Comparison of ENCODE assay signal across 17 mouse cellular contexts in the genomic region with DNA sequence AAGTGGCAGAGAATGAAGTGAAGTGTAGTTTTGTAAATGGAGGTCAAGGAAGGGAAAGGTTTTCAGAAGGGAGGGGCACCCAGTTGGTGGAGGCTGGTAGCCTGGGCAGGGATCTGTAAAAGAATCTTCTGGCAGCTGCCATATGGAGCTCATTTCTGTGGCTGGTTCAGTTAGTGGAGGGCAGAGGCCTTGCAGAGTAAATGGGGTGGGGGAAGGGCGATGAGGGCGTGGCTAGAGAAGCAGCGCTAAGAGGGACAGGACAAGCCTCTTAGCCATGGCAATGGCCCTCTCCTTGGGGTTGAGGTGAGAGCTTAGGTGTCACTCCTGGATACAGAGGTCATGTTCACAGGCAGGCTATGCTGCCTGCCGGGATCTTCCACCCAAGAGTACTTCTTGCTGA. TPM values are rescaled to one million over a fixed set of nuclear protein-coding genes. Genes with fewer than 3 reads are reported as not detected.
DNase-seq lines count a peak whose midpoint lies in the region; ATAC-seq lines count a peak whose summit lies in the region.
"Had no signal": no experiment of that assay in that cellular context is flagged by ENCODE, and none has a peak within 500 bp of the region (broad histone marks: within the 10 kb centered on the region; RNA-seq: fewer than 3 reads in every experiment).

No protein-coding gene starts in this region.

- no peak overlapping the region for H3K9ac ChIP-seq in hindbrain, embryonic 11.5 days (ENCODE audit: low read depth, low read length)
- H3K9ac ChIP-seq in hindbrain, embryonic 13.5 days = no peak overlapping the region
- no peak overlapping the region for H3K9ac ChIP-seq in midbrain, embryonic 11.5 days (ENCODE audit: low read length)
- H3K9ac ChIP-seq in embryonic facial prominence, embryonic 13.5 days = no peak overlapping the region
- H3K9ac ChIP-seq in limb, embryonic 15.5 days = no peak overlapping the region
- H3K9ac ChIP-seq in forebrain, embryonic 15.5 days (replicated peaks) = no peak overlapping the region
- H3K9ac ChIP-seq: heart, embryonic 15.5 days; lung, embryonic 14.5 days; midbrain, embryonic 15.5 days had no signal

- H3K4me3 ChIP-seq in hindbrain, embryonic 11.5 days (ENCODE audit: low read depth, low read length) = no peak overlapping the region
- H3K4me3 ChIP-seq in hindbrain, embryonic 13.5 days = no peak overlapping the region
- H3K4me3 ChIP-seq in midbrain, embryonic 11.5 days (ENCODE audit: low read depth, low read length) = no peak overlapping the region
- H3K4me3 ChIP-seq in midbrain, embryonic 10.5 days = no peak overlapping the region
- no peak overlapping the region for H3K4me3 ChIP-seq in embryonic facial prominence, embryonic 13.5 days
- no peak overlapping the region for H3K4me3 ChIP-seq in limb, embryonic 15.5 days
- no peak overlapping the region for H3K4me3 ChIP-seq in forebrain, embryonic 15.5 days
- H3K4me3 ChIP-seq: heart, embryonic 15.5 days; midbrain, embryonic 15.5 days had no signal

- no peaks in the 10 kb centered on the region for H3K9me3 ChIP-seq in hindbrain, embryonic 11.5 days (ENCODE audit: control insufficient read depth, low read length)
- H3K9me3 ChIP-seq in hindbrain, embryonic 13.5 days = no peaks in the 10 kb centered on the region
- H3K9me3 ChIP-seq in midbrain, embryonic 11.5 days (ENCODE audit: control insufficient read depth, low read length) = no peaks in the 10 kb centered on the region
- H3K9me3 ChIP-seq in midbrain, embryonic 10.5 days (replicated peaks) = no peaks in the 10 kb centered on the region
- H3K9me3 ChIP-seq in embryonic facial prominence, embryonic 13.5 days = no peaks in the 10 kb centered on the region
- H3K9me3 ChIP-seq in limb, embryonic 15.5 days = no peaks in the 10 kb centered on the region
- H3K9me3 ChIP-seq in forebrain, embryonic 15.5 days = no peaks in the 10 kb centered on the region
- H3K9me3 ChIP-seq: heart, embryonic 15.5 days; midbrain, embryonic 15.5 days had no signal

- H3K4me1 ChIP-seq in hindbrain, embryonic 11.5 days (replicated peaks; ENCODE audit: control insufficient read depth, insufficient read depth, low read length) = no peaks in the 10 kb centered on the region
- H3K4me1 ChIP-seq in hindbrain, embryonic 13.5 days (replicated peaks) = 0 out of 2 replicates have a peak, but pooled peaks cover 2% of the 10 kb centered on the region
- no peaks in the 10 kb centered on the region for H3K4me1 ChIP-seq in midbrain, embryonic 11.5 days (ENCODE audit: control insufficient read depth, insufficient read depth, low read length)
- H3K4me1 ChIP-seq in midbrain, embryonic 10.5 days = peaks cover 6% of the 10 kb centered on the region
- peaks cover 11% of the 10 kb centered on the region for H3K4me1 ChIP-seq in embryonic facial prominence, embryonic 13.5 days
- peaks cover 5% of the 10 kb centered on the region for H3K4me1 ChIP-seq in limb, embryonic 15.5 days
- H3K4me1 ChIP-seq in forebrain, embryonic 15.5 days = no peaks in the 10 kb centered on the region
- H3K4me1 ChIP-seq: heart, embryonic 15.5 days; midbrain, embryonic 15.5 days had no signal

- peak; percentile 47 for DNase-seq in hindbrain, embryonic 11.5 days (ENCODE audit: low spot score)
- DNase-seq in midbrain, embryonic 11.5 days (ENCODE audit: low spot score, missing footprints) = no peak
- DNase-seq in midbrain, embryonic 10.5 days (ENCODE audit: low spot score) = no peak
- DNase-seq in urinary bladder, postnatal 25 days (ENCODE audit: low spot score) = no peak
- DNase-seq: cerebellum, adult 18-20 months; gastrocnemius, postnatal 25 days; left cerebral cortex, postnatal 4 days; lung, embryonic 14.5 days had no signal

- ATAC-seq in hindbrain, embryonic 11.5 days (ENCODE audit: low FRiP score) = no peak
- no peak for ATAC-seq in hindbrain, embryonic 13.5 days (ENCODE audit: low FRiP score)
- 0 out of 2 replicates have a peak, but pooled peaks have one; percentile 24 for ATAC-seq in midbrain, embryonic 11.5 days (ENCODE audit: low FRiP score)
- 0 out of 2 replicates have a peak, but pooled peaks have one; percentile 8 for ATAC-seq in embryonic facial prominence, embryonic 13.5 days (ENCODE audit: insufficient number of reproducible peaks, insufficient read depth, low FRiP score, low TSS enrichment, low read depth)
- no peak for ATAC-seq in limb, embryonic 15.5 days (ENCODE audit: insufficient number of reproducible peaks, low FRiP score, low TSS enrichment, low read depth)
- ATAC-seq in forebrain, embryonic 15.5 days (replicated peaks) = no peak
- ATAC-seq: inflammation-experienced regulatory T-cells, adult 6 months; midbrain, embryonic 15.5 days had no signal

- H3K27ac ChIP-seq in hindbrain, embryonic 11.5 days (ENCODE audit: low read depth, low read length) = no peak overlapping the region
- no peak overlapping the region for H3K27ac ChIP-seq in hindbrain, embryonic 13.5 days
- no peak overlapping the region for H3K27ac ChIP-seq in midbrain, embryonic 11.5 days (ENCODE audit: low read depth, low read length)
- no peak overlapping the region for H3K27ac ChIP-seq in midbrain, embryonic 10.5 days (replicated peaks)
- 0 out of 2 replicates have a peak overlapping the region, but pooled peaks have one; percentile 11 for H3K27ac ChIP-seq in embryonic facial prominence, embryonic 13.5 days
- H3K27ac ChIP-seq in limb, embryonic 15.5 days = 0 out of 2 replicates have a peak overlapping the region, but pooled peaks have one; percentile 54
- H3K27ac ChIP-seq in forebrain, embryonic 15.5 days (replicated peaks) = no peak overlapping the region
- H3K27ac ChIP-seq: heart, embryonic 15.5 days; midbrain, embryonic 15.5 days had no signal

- H3K27me3 ChIP-seq in hindbrain, embryonic 11.5 days (ENCODE audit: control insufficient read depth, insufficient read depth, low read length) = no peaks in the 10 kb centered on the region
- H3K27me3 ChIP-seq in hindbrain, embryonic 13.5 days = no peaks in the 10 kb centered on the region
- H3K27me3 ChIP-seq in midbrain, embryonic 11.5 days (ENCODE audit: control insufficient read depth, insufficient read depth, low read length) = no peaks in the 10 kb centered on the region
- H3K27me3 ChIP-seq in midbrain, embryonic 10.5 days (ENCODE audit: low read depth, poor library complexity, severe bottlenecking) = no peaks in the 10 kb centered on the region
- H3K27me3 ChIP-seq in embryonic facial prominence, embryonic 13.5 days = no peaks in the 10 kb centered on the region
- H3K27me3 ChIP-seq in limb, embryonic 15.5 days = no peaks in the 10 kb centered on the region
- H3K27me3 ChIP-seq in forebrain, embryonic 15.5 days = no peaks in the 10 kb centered on the region
- H3K27me3 ChIP-seq: heart, embryonic 15.5 days; midbrain, embryonic 15.5 days had no signal

- no peaks in the 10 kb centered on the region for H3K36me3 ChIP-seq in hindbrain, embryonic 11.5 days (ENCODE audit: control insufficient read depth, insufficient read depth, low read length)
- H3K36me3 ChIP-seq in hindbrain, embryonic 13.5 days = no peaks in the 10 kb centered on the region
- no peaks in the 10 kb centered on the region for H3K36me3 ChIP-seq in midbrain, embryonic 11.5 days (ENCODE audit: control insufficient read depth, insufficient read depth, low read length)
- no peaks in the 10 kb centered on the region for H3K36me3 ChIP-seq in midbrain, embryonic 10.5 days
- H3K36me3 ChIP-seq in embryonic facial prominence, embryonic 13.5 days = no peaks in the 10 kb centered on the region
- H3K36me3 ChIP-seq in limb, embryonic 15.5 days = no peaks in the 10 kb centered on the region
- H3K36me3 ChIP-seq in forebrain, embryonic 15.5 days = no peaks in the 10 kb centered on the region
- H3K36me3 ChIP-seq: heart, embryonic 15.5 days; midbrain, embryonic 15.5 days had no signal

- 46% methylated on average over 4 of the region's 4 CpGs for WGBS in hindbrain, embryonic 11.5 days
- WGBS in hindbrain, embryonic 13.5 days = 55% methylated on average over 4 of the region's 4 CpGs
- WGBS in midbrain, embryonic 11.5 days = 41% methylated on average over 4 of the region's 4 CpGs
- WGBS in midbrain, embryonic 10.5 days = 57% methylated on average over 4 of the region's 4 CpGs
- WGBS in embryonic facial prominence, embryonic 13.5 days = 17% methylated on average over 4 of the region's 4 CpGs
- 37% methylated on average over 4 of the region's 4 CpGs for whole genome bisulfite sequencing in limb, embryonic 15.5 days
- 57% methylated on average over 4 of the region's 4 CpGs for WGBS in forebrain, embryonic 15.5 days

- no peak overlapping the region for H3K4me2 ChIP-seq in hindbrain, embryonic 11.5 days (replicated peaks; ENCODE audit: low read depth, low read length)
- H3K4me2 ChIP-seq in hindbrain, embryonic 13.5 days = no peak overlapping the region
- no peak overlapping the region for H3K4me2 ChIP-seq in midbrain, embryonic 11.5 days
- H3K4me2 ChIP-seq in embryonic facial prominence, embryonic 13.5 days = no peak overlapping the region
- no peak overlapping the region for H3K4me2 ChIP-seq in limb, embryonic 15.5 days
- H3K4me2 ChIP-seq in forebrain, embryonic 15.5 days (replicated peaks) = no peak overlapping the region
- H3K4me2 ChIP-seq: heart, embryonic 15.5 days; lung, embryonic 14.5 days; midbrain, embryonic 15.5 days had no signal

RNA-seq across cellular contexts. Expression of a gene that starts 12.4 kb away (rescaled TPM):
- 0.11 TPM in 1 of 2 replicates, not detected in the other for polyA plus RNA-seq in hindbrain, embryonic 11.5 days (2014; fragmentation: Nextera tagmentation; extraction: Ambion mirVana)
- polyA plus RNA-seq in hindbrain, embryonic 13.5 days (2015; fragmentation: Nextera tagmentation; extraction: Ambion mirVana) = 0.26 and 0.53 TPM in 2 replicates
- polyA plus RNA-seq in midbrain, embryonic 11.5 days (2014; fragmentation: Nextera tagmentation; extraction: Ambion mirVana) = not detected in 2 replicates
- polyA plus RNA-seq in midbrain, embryonic 10.5 days (2016; fragmentation: Nextera tagmentation; extraction: Ambion mirVana) = not detected in 2 replicates
- polyA plus RNA-seq in embryonic facial prominence, embryonic 13.5 days (2015; fragmentation: Nextera tagmentation; extraction: Ambion mirVana) = 0.66 and 0.67 TPM in 2 replicates
- 1.5 TPM in 2 replicates for polyA plus RNA-seq in limb, embryonic 15.5 days (2015; fragmentation: Nextera tagmentation; extraction: Ambion mirVana)
- polyA plus RNA-seq in forebrain, embryonic 15.5 days (2015; fragmentation: Nextera tagmentation; extraction: Ambion mirVana) = 0.09 and 0.18 TPM in 2 replicates
- polyA plus RNA-seq: forebrain, embryonic 11.5 days; inflammation-experienced regulatory T-cells, adult 6 months; lung, embryonic 14.5 days; urinary bladder, adult 2 months had no signal

Comparison
In these comparisons a context has a peak if more than half of its experiments do, and no peak if none do; other contexts are left out.
1. ATAC-seq: peak in midbrain, embryonic 11.5 days (single experiment) and embryonic facial prominence, embryonic 13.5 days (single experiment); none in hindbrain, embryonic 11.5 days (single experiment), hindbrain, embryonic 13.5 days (single experiment), limb, embryonic 15.5 days (single experiment) and forebrain, embryonic 15.5 days (single experiment).
2. H3K27ac ChIP-seq: peak in embryonic facial prominence, embryonic 13.5 days (single experiment) and limb, embryonic 15.5 days (single experiment); none in hindbrain, embryonic 11.5 days (single experiment), hindbrain, embryonic 13.5 days (single experiment), midbrain, embryonic 11.5 days (single experiment), midbrain, embryonic 10.5 days (single experiment) and forebrain, embryonic 15.5 days (single experiment).